11 mouse cellular contexts compared by ENCODE assay signal in the genomic region with DNA sequence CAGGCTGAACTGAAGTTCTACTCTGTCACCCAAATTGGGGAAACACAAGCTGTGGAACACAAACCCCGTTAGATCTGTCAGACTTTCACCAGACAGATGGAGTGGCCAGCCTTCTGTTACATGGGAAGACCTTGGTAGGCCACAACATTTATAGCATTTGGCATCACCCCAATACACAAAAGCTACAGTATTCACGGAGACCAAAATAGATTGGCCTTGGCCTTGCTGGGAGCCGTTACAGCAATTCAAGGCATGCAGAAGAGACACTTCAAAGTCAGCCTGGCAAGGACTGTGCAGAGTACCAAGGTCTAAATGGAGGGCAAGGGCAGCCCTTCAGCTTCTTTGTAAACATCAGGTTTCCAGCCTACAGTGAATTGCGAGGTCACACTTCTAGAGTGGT.
DNase-seq lines count a peak whose midpoint lies in the region; ATAC-seq lines count a peak whose summit lies in the region.
"Had no signal": no experiment of that assay in that cellular context is flagged by ENCODE, and none has a peak within 500 bp of the region (broad histone marks: within the 10 kb centered on the region; RNA-seq: fewer than 3 reads in every experiment).

No protein-coding gene starts in this region.

- H3K9ac ChIP-seq in intestine, embryonic 16.5 days (ENCODE audit: low read depth, low read length): no peak overlapping the region
- no peak overlapping the region for H3K9ac ChIP-seq in intestine, embryonic 15.5 days
- H3K9ac ChIP-seq in heart, embryonic 11.5 days (ENCODE audit: low read depth, low read length): no peak overlapping the region
- H3K9ac ChIP-seq: embryonic facial prominence, embryonic 12.5 days had no signal

- no peak for ATAC-seq in intestine, embryonic 16.5 days
- ATAC-seq in intestine, embryonic 15.5 days: no peak
- ATAC-seq in heart, embryonic 11.5 days (replicated peaks; ENCODE audit: insufficient number of reproducible peaks, low FRiP score, low TSS enrichment): no peak; the same call in 1 of the 2 replicates

- H3K36me3 ChIP-seq in intestine, embryonic 16.5 days (ENCODE audit: control insufficient read depth, insufficient read depth, low read length): no peaks in the 10 kb centered on the region
- no peaks in the 10 kb centered on the region for H3K36me3 ChIP-seq in intestine, embryonic 15.5 days
- H3K36me3 ChIP-seq in heart, embryonic 11.5 days (ENCODE audit: control insufficient read depth, insufficient read depth, low read length): no peaks in the 10 kb centered on the region
- H3K36me3 ChIP-seq: embryonic facial prominence, embryonic 12.5 days had no signal

- H3K27ac ChIP-seq in intestine, embryonic 16.5 days (ENCODE audit: low read length): peak overlapping the region; percentile 19; the same call in 1 of the 2 replicates
- H3K27ac ChIP-seq in intestine, embryonic 15.5 days: no peak overlapping the region
- peak overlapping the region; percentile 76 for H3K27ac ChIP-seq in heart, embryonic 11.5 days (ENCODE audit: low read depth, low read length)
- H3K27ac ChIP-seq: embryonic facial prominence, embryonic 12.5 days had no signal

- H3K4me3 ChIP-seq in intestine, embryonic 16.5 days (ENCODE audit: low read length): no peak overlapping the region
- no peak overlapping the region for H3K4me3 ChIP-seq in intestine, embryonic 15.5 days (replicated peaks)
- H3K4me3 ChIP-seq in heart, embryonic 11.5 days (ENCODE audit: low read depth, low read length): no peak overlapping the region
- H3K4me3 ChIP-seq: embryonic facial prominence, embryonic 12.5 days had no signal

- H3K9me3 ChIP-seq in intestine, embryonic 16.5 days (ENCODE audit: control insufficient read depth, low read length): no peaks in the 10 kb centered on the region
- H3K9me3 ChIP-seq in intestine, embryonic 15.5 days: no peaks in the 10 kb centered on the region
- H3K9me3 ChIP-seq in heart, embryonic 11.5 days (replicated peaks; ENCODE audit: control insufficient read depth, low read length): no peaks in the 10 kb centered on the region
- H3K9me3 ChIP-seq: embryonic facial prominence, embryonic 12.5 days had no signal

- WGBS in intestine, embryonic 16.5 days: 51% methylated on average over 4 of the region's 4 CpGs
- WGBS in intestine, embryonic 15.5 days: 59% methylated on average over 4 of the region's 4 CpGs
- WGBS in heart, embryonic 11.5 days (ENCODE audit: insufficient replicate concordance): 49% methylated on average over 4 of the region's 4 CpGs

- no peak overlapping the region for H3K4me2 ChIP-seq in intestine, embryonic 16.5 days (ENCODE audit: low read depth, low read length)
- H3K4me2 ChIP-seq in intestine, embryonic 15.5 days (replicated peaks): no peak overlapping the region
- H3K4me2 ChIP-seq in heart, embryonic 11.5 days: no peak overlapping the region
- H3K4me2 ChIP-seq: embryonic facial prominence, embryonic 12.5 days had no signal

- H3K27me3 ChIP-seq in intestine, embryonic 16.5 days (replicated peaks; ENCODE audit: control insufficient read depth, insufficient read depth, low read length): no peaks in the 10 kb centered on the region
- no peaks in the 10 kb centered on the region for H3K27me3 ChIP-seq in intestine, embryonic 15.5 days (replicated peaks)
- no peaks in the 10 kb centered on the region for H3K27me3 ChIP-seq in heart, embryonic 11.5 days (ENCODE audit: control insufficient read depth, insufficient read depth, low read length)
- H3K27me3 ChIP-seq: embryonic facial prominence, embryonic 12.5 days had no signal

- H3K4me1 ChIP-seq in intestine, embryonic 16.5 days (ENCODE audit: control insufficient read depth, insufficient read depth, low read length): no peaks in the 10 kb centered on the region
- H3K4me1 ChIP-seq in intestine, embryonic 15.5 days (replicated peaks): no peaks in the 10 kb centered on the region
- no peaks in the 10 kb centered on the region; the same call in 1 of the 2 replicates for H3K4me1 ChIP-seq in heart, embryonic 11.5 days (ENCODE audit: control insufficient read depth, insufficient read depth, low read length)
- H3K4me1 ChIP-seq: embryonic facial prominence, embryonic 12.5 days had no signal

- peak; percentile 77 for DNase-seq in adrenal gland, postnatal 36 days
- peak; percentile 32 for DNase-seq in lung, postnatal 14 days
- no peak for DNase-seq in left cerebral cortex, postnatal 10 days (ENCODE audit: extremely low spot score in 1 of 2, low spot score in 2 of 2)
- no peak for DNase-seq in left cerebral cortex, postnatal 4 days
- DNase-seq in thymus, postnatal 25 days: no peak
- DNase-seq: right cerebral cortex, postnatal 4 days; thymus, postnatal 14 days had no signal

- intact Hi-C loops in left cerebral cortex, postnatal 10 days (cut with DNase I): no loop called here
- intact Hi-C loops in left cerebral cortex, postnatal 4 days (cut with DNase I): no loop called here

Comparison
In these comparisons a context has a peak if more than half of its experiments do, and no peak if none do; other contexts are left out.
1. DNase-seq: peak in adrenal gland, postnatal 36 days (2 of 2) and lung, postnatal 14 days (single experiment); none in left cerebral cortex, postnatal 10 days (0 of 2), left cerebral cortex, postnatal 4 days (single experiment) and thymus, postnatal 25 days (single experiment).